Mouse (Mus musculus) lung, embryonic 16.5 days (tissue): ENCODE measurements at regions not wholly inside any gene's neighbourhood (a gene's known extent, or its start where the extent isn't known, plus 50 kb on each side); places are given as distances from the start of the nearest gene placed in this dataset.

Experiments
- ATAC-seq: fragments of 200-750 bp; cut with Nextera tagmentation; 2 replicates; pipeline ENCODE4 v1.8.0; 2017; ENCODE audit warnings: low read depth, mild to moderate bottlenecking, moderate library complexity
- H3K27ac ChIP-seq: fragments of 300-500 bp; sonication (generic); 2 replicates; pipeline ENCODE4 v1.5.1; 2014; ENCODE audit warnings: mild to moderate bottlenecking, control low read depth, low read length
- H3K27me3 ChIP-seq: fragments of 300-500 bp; sonication (generic); 2 replicates; pipeline ENCODE4 v1.6.1; 2014; ENCODE audit warnings: low read depth, low read length, mixed read lengths; ENCODE audit not compliant: control insufficient read depth, insufficient read depth
- H3K36me3 ChIP-seq: fragments of 300-500 bp; sonication (generic); 2 replicates; pipeline ENCODE4 v1.6.1; 2014; ENCODE audit warnings: low read length; ENCODE audit not compliant: control insufficient read depth, insufficient read depth
- H3K4me1 ChIP-seq: fragments of 300-500 bp; sonication (generic); replicated peaks from 2 replicates; pipeline ENCODE4 v1.6.1; 2014; ENCODE audit warnings: low read length, mixed read lengths; ENCODE audit not compliant: control insufficient read depth, insufficient read depth
- H3K4me2 ChIP-seq: fragments of 300-500 bp; sonication (generic); 2 replicates; pipeline ENCODE4 v1.6.1; 2014; ENCODE audit warnings: low read depth, low read length, control low read depth
- H3K4me3 ChIP-seq: fragments of 300-500 bp; sonication (generic); 2 replicates; pipeline ENCODE4 v1.5.1; 2014; ENCODE audit warnings: mild to moderate bottlenecking, low read length, control low read depth
- H3K9ac ChIP-seq: fragments of 300-500 bp; sonication (generic); 2 replicates; pipeline ENCODE4 v1.6.1; 2014; ENCODE audit warnings: low read length, control low read depth
- H3K9me3 ChIP-seq: fragments of 300-500 bp; sonication (generic); 2 replicates; pipeline ENCODE4 v1.6.1; 2016; ENCODE audit warnings: low read length; ENCODE audit not compliant: control insufficient read depth
- WGBS: fragments of 180-500 bp; shearing (Covaris S2); extraction: QIAGEN DNeasy Blood & Tissue Kit; methylation state at CpG from one replicate; pipeline ENCODE4 v1.1.7; 2014; 5-methylcytosine and 5-hydroxymethylcytosine counted together

GRCm38 (mm10) chr4:28298911-28299353 lies 514.0 kb upstream of the Epha7 start:
- no peak overlapping the region for H3K4me2 ChIP-seq
- H3K9me3 ChIP-seq: no peaks in the 10 kb centered on the region
- H3K9ac ChIP-seq: no peak overlapping the region
- H3K27ac ChIP-seq: no peak overlapping the region
- H3K4me1 ChIP-seq: no peaks in the 10 kb centered on the region; the same call in 1 of the 2 replicates
- H3K4me3 ChIP-seq: no peak overlapping the region
- peak; percentile 79 for ATAC-seq
- WGBS: 38% methylated on average over 7 of the region's 7 CpGs
- H3K36me3 ChIP-seq: no peaks in the 10 kb centered on the region
- H3K27me3 ChIP-seq: no peaks in the 10 kb centered on the region

- 42% methylated on average over 13 of the region's 13 CpGs for WGBS
- Histone ChIP-seq H3K9me3 (no peaks in the 10 kb centered on the region), H3K27me3 (no peaks in the 10 kb centered on the region), H3K36me3 (no peaks in the 10 kb centered on the region), H3K4me2 (no peak overlapping the region), H3K4me3 (no peak overlapping the region), H3K4me1 (no peaks in the 10 kb centered on the region; the same call in 1 of the 2 replicates), H3K9ac (no peak overlapping the region), H3K27ac (no peak overlapping the region)
- ATAC-seq: no peak
Measured at GRCm38 (mm10) chr4:28300018-28300440, 512.9 kb upstream of the Epha7 start.

GRCm38 (mm10) chr4:28301686-28302085 lies 511.2 kb upstream of the Epha7 start:
- H3K4me3 ChIP-seq: no peak overlapping the region
- no peaks in the 10 kb centered on the region for H3K27me3 ChIP-seq
- no peaks in the 10 kb centered on the region for H3K9me3 ChIP-seq
- no peak for ATAC-seq
- 78% methylated on average over 1 of the region's 1 CpGs for WGBS
- no peak overlapping the region for H3K27ac ChIP-seq
- H3K4me2 ChIP-seq: no peak overlapping the region
- no peaks in the 10 kb centered on the region for H3K36me3 ChIP-seq
- no peaks in the 10 kb centered on the region; the same call in 1 of the 2 replicates for H3K4me1 ChIP-seq
- no peak overlapping the region for H3K9ac ChIP-seq

- ATAC-seq: no peak
- H3K4me1 ChIP-seq: no peaks in the 10 kb centered on the region
- no peak overlapping the region for H3K27ac ChIP-seq
- 85% methylated on average over 1 of the region's 1 CpGs for WGBS
- H3K36me3 ChIP-seq: no peaks in the 10 kb centered on the region
- no peaks in the 10 kb centered on the region for H3K27me3 ChIP-seq
- H3K4me3 ChIP-seq: no peak overlapping the region
- H3K9me3 ChIP-seq: no peaks in the 10 kb centered on the region
- H3K4me2 ChIP-seq: no peak overlapping the region
- H3K9ac ChIP-seq: no peak overlapping the region
Measured at GRCm38 (mm10) chr4:28331036-28331435, 481.9 kb upstream of the Epha7 start.

GRCm38 (mm10) chr4:28364566-28364965 lies 448.4 kb upstream of the Epha7 start:
- no peaks in the 10 kb centered on the region for H3K9me3 ChIP-seq
- no peak overlapping the region for H3K9ac ChIP-seq
- 54% methylated on average over 1 of the region's 1 CpGs for WGBS
- H3K27ac ChIP-seq: no peak overlapping the region
- H3K4me2 ChIP-seq: no peak overlapping the region
- no peaks in the 10 kb centered on the region for H3K4me1 ChIP-seq
- H3K27me3 ChIP-seq: no peaks in the 10 kb centered on the region
- H3K36me3 ChIP-seq: no peaks in the 10 kb centered on the region
- no peak for ATAC-seq
- no peak overlapping the region for H3K4me3 ChIP-seq

GRCm38 (mm10) chr4:28377087-28377486 lies 435.8 kb upstream of the Epha7 start:
- no peaks in the 10 kb centered on the region for H3K36me3 ChIP-seq

GRCm38 (mm10) chr4:28378661-28379060 lies 434.3 kb upstream of the Epha7 start:
- no peak overlapping the region for H3K9ac ChIP-seq
- no peaks in the 10 kb centered on the region for H3K9me3 ChIP-seq
- H3K4me1 ChIP-seq: no peaks in the 10 kb centered on the region
- H3K36me3 ChIP-seq: no peaks in the 10 kb centered on the region
- H3K4me2 ChIP-seq: no peak overlapping the region
- no peak for ATAC-seq
- no peaks in the 10 kb centered on the region for H3K27me3 ChIP-seq
- WGBS: 3% methylated on average over 1 of the region's 1 CpGs
- H3K27ac ChIP-seq: no peak overlapping the region
- no peak overlapping the region for H3K4me3 ChIP-seq

More at GRCm38 (mm10) chr4:28377087-28377486, 435.8 kb upstream of the Epha7 start:
- no peaks in the 10 kb centered on the region for H3K27me3 ChIP-seq
- no peak overlapping the region for H3K27ac ChIP-seq
- H3K4me3 ChIP-seq: no peak overlapping the region
- no peak overlapping the region for H3K9ac ChIP-seq
- ATAC-seq: no peak
- H3K9me3 ChIP-seq: no peaks in the 10 kb centered on the region
- H3K4me2 ChIP-seq: no peak overlapping the region
- no peaks in the 10 kb centered on the region for H3K4me1 ChIP-seq

- Histone ChIP-seq H3K36me3 (no peaks in the 10 kb centered on the region), H3K27me3 (no peaks in the 10 kb centered on the region), H3K9ac (no peak overlapping the region), H3K4me2 (no peak overlapping the region), H3K9me3 (no peaks in the 10 kb centered on the region), H3K4me3 (no peak overlapping the region), H3K27ac (no peak overlapping the region), H3K4me1 (no peaks in the 10 kb centered on the region)
- WGBS: 57% methylated on average over 1 of the region's 1 CpGs
- no peak for ATAC-seq
Measured at GRCm38 (mm10) chr4:28424341-28424740, 388.6 kb upstream of the Epha7 start.

GRCm38 (mm10) chr4:28440161-28440560 lies 372.8 kb upstream of the Epha7 start:
- no peak overlapping the region for H3K27ac ChIP-seq
- WGBS: 36% methylated on average over 1 of the region's 1 CpGs

GRCm38 (mm10) chr4:28453111-28453510 lies 359.8 kb upstream of the Epha7 start:
- WGBS: 65% methylated on average over 1 of the region's 1 CpGs
- no peak for ATAC-seq

More at GRCm38 (mm10) chr4:28440161-28440560, 372.8 kb upstream of the Epha7 start:
- Histone ChIP-seq H3K4me1 (no peaks in the 10 kb centered on the region), H3K4me2 (no peak overlapping the region), H3K9me3 (no peaks in the 10 kb centered on the region), H3K9ac (no peak overlapping the region), H3K4me3 (no peak overlapping the region), H3K36me3 (no peaks in the 10 kb centered on the region), H3K27me3 (no peaks in the 10 kb centered on the region)
- ATAC-seq: peak; percentile 47; the same call in 1 of the 2 replicates

More at GRCm38 (mm10) chr4:28453111-28453510, 359.8 kb upstream of the Epha7 start:
- Histone ChIP-seq H3K4me3 (no peak overlapping the region), H3K4me2 (no peak overlapping the region), H3K27me3 (no peaks in the 10 kb centered on the region), H3K27ac (no peak overlapping the region), H3K9ac (no peak overlapping the region), H3K36me3 (no peaks in the 10 kb centered on the region), H3K4me1 (no peaks in the 10 kb centered on the region), H3K9me3 (no peaks in the 10 kb centered on the region)
